Comparison of ENCODE assay signal across 1 mouse cellular context in the genomic region with DNA sequence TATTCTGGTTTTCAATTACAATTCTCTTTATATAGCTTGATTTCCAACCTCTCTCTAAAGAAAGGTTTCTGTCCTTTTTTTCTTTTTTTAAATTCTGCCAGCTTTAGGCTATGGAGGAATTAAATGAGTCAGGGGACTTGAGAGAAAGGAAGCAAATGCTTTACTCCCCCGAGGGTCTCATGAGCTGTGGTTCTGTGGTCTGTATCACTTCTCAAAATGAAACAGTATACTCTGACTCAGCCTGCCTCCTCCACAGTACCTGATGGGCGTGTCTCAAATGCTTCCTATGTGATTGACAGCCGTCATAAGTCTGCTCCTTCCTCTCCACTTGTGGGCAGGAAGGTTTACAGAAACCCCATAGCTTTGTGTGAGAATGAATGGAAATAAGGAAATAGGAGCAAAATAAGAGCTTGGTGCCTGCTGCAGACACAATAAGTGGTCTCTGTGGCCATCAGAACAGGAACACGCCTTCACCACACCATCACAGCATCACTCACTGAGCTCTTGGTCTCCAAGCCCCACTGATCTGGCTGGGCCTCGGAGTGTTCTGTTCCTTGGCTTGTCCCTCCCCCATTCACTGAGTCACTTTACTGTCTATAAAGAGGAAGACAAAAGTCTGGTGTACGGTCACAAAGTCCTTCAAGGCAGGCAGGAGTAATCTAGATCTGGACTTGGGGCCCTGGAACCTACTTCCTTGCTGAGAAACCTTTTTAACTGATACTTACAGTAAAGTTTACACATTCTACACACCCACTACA.
TF ChIP-seq lines count a peak whose summit lies in the region.

No protein-coding gene starts in this region.

TF ChIP-seq in CH12.LX, 34 proteins besides CTCF, POLR2A, EP300 and RAD21 (continued from another document):
- TF ChIP-seq PAX5 (IDR thresholded peaks at IDR 0.05; ENCODE audit: low read length), result no peak
- TF ChIP-seq ETS1 (conservative IDR thresholded peaks at IDR 0.05; ENCODE audit: low read depth, low read length), result peak; percentile 92
- TF ChIP-seq MXI1 (IDR thresholded peaks at IDR 0.05; ENCODE audit: low read depth, low read length), result peak; percentile 61
- peak; percentile 81 for TF ChIP-seq ZNF384 (IDR thresholded peaks at IDR 0.05; ENCODE audit: low read depth, low read length)
- no peak for TF ChIP-seq GABPA (IDR thresholded peaks at IDR 0.05; ENCODE audit: insufficient replicate concordance, low read depth, low read length)
- TF ChIP-seq MAX (IDR thresholded peaks at IDR 0.05; ENCODE audit: low read length), result peak; percentile 24; the same call in 1 of the 2 replicates
- peak; percentile 45; the same call in 1 of the 2 replicates for TF ChIP-seq ELF1 (IDR thresholded peaks at IDR 0.05; ENCODE audit: low read depth, low read length)
- TF ChIP-seq MYC (IDR thresholded peaks at IDR 0.05; ENCODE audit: low read depth, low read length), result peak; percentile 77; the same call in 1 of the 2 replicates
- TF ChIP-seq SMC3 (IDR thresholded peaks at IDR 0.05; ENCODE audit: low read depth, low read length), result no peak
- peak; percentile 76 for TF ChIP-seq MEF2A (IDR thresholded peaks at IDR 0.05; ENCODE audit: borderline replicate concordance, low read depth, low read length)
- TF ChIP-seq ZKSCAN1 (IDR thresholded peaks at IDR 0.05; ENCODE audit: borderline replicate concordance, low read depth, low read length), result no peak
- TF ChIP-seq USF1 (IDR thresholded peaks at IDR 0.05; ENCODE audit: low read depth, low read length), result no peak
- peak; percentile 99 for TF ChIP-seq IRF4 (IDR thresholded peaks at IDR 0.05; ENCODE audit: low read depth, low read length)
- TF ChIP-seq NELFE (IDR thresholded peaks at IDR 0.05; ENCODE audit: low read depth, low read length), result 0 out of 2 replicates have a peak, but pooled peaks have one; percentile 23
